Mouse (Mus musculus) neural tube, embryonic 12.5 days (tissue): Measurements from ENCODE around the gene Samd5. TPM values are rescaled to one million over a fixed set of nuclear protein-coding genes. Genes with fewer than 3 reads are reported as not detected.

Experiments
- ATAC-seq: fragments of 200-750 bp; cut with Nextera tagmentation; 2 replicates; pipeline ENCODE4 v1.8.0; 2017; ENCODE audit warnings: low read depth, mild to moderate bottlenecking, moderate TSS enrichment, moderate library complexity; ENCODE audit not compliant: low FRiP score
- H3K27ac ChIP-seq: fragments of 300-500 bp; sonication (generic); 2 replicates; pipeline ENCODE4 v1.5.1; 2016
- H3K27me3 ChIP-seq: fragments of 300-500 bp; sonication (generic); replicated peaks from 2 replicates; pipeline ENCODE4 v1.6.1; 2016; ENCODE audit warnings: mild to moderate bottlenecking
- H3K36me3 ChIP-seq: fragments of 300-500 bp; sonication (generic); 2 replicates; pipeline ENCODE4 v1.6.1; 2016; ENCODE audit warnings: mild to moderate bottlenecking
- H3K4me1 ChIP-seq: fragments of 300-500 bp; sonication (generic); 2 replicates; pipeline ENCODE4 v1.6.1; 2016
- H3K4me2 ChIP-seq: fragments of 300-500 bp; sonication (generic); replicated peaks from 2 replicates; pipeline ENCODE4 v1.6.1; 2016; ENCODE audit warnings: mild to moderate bottlenecking
- H3K4me3 ChIP-seq: fragments of 300-500 bp; sonication (generic); 2 replicates; pipeline ENCODE4 v1.5.1; 2016
- H3K9ac ChIP-seq: fragments of 300-500 bp; sonication (generic); 2 replicates; pipeline ENCODE4 v1.6.1; 2016; ENCODE audit warnings: mild to moderate bottlenecking
- H3K9me3 ChIP-seq: fragments of 300-500 bp; sonication (generic); 2 replicates; pipeline ENCODE4 v1.6.1; 2016; ENCODE audit warnings: mild to moderate bottlenecking
- WGBS: fragments of 180-500 bp; shearing (Covaris S2); methylation state at CpG from one replicate; pipeline ENCODE4 v1.1.7; 2016; 5-methylcytosine and 5-hydroxymethylcytosine counted together
- polyA plus RNA-seq: library from polyadenylated mRNA; unstranded; fragments of >200 nt; fragmentation: Nextera tagmentation; extraction: Ambion mirVana; gene quantifications from 2 replicates; pipeline ENCODE4 v1.2.1, GENCODE M21; 2016

The Samd5 gene
- polyA plus RNA-seq, 1 experiment from 2014 or later: 5.9 TPM

- Histone ChIP-seq H3K4me1 (no peaks in the 10 kb centered on the region; the same call in 1 of the 2 replicates), H3K9me3 (no peaks in the 10 kb centered on the region), H3K4me2 (no peak overlapping the region), H3K4me3 (no peak overlapping the region), H3K9ac (no peak overlapping the region), H3K27me3 (no peaks in the 10 kb centered on the region), H3K27ac (no peak overlapping the region), H3K36me3 (no peaks in the 10 kb centered on the region)
- WGBS: 82% methylated on average over 3 of the region's 3 CpGs
- no peak for ATAC-seq
Observed at GRCm38 (mm10) chr10:9646391-9646790, 28.6 kb downstream of the Samd5 start.

- WGBS: 78% methylated on average over 6 of the region's 6 CpGs
- H3K27ac ChIP-seq: no peak overlapping the region
- no peak for ATAC-seq
Observed at GRCm38 (mm10) chr10:9643531-9643930, 31.5 kb downstream of the Samd5 start.

GRCm38 (mm10) chr10:9642077-9642476, 32.9 kb downstream of the Samd5 start:
- H3K4me1 ChIP-seq: no peaks in the 10 kb centered on the region
- no peak overlapping the region for H3K4me3 ChIP-seq
- no peaks in the 10 kb centered on the region for H3K36me3 ChIP-seq
- ATAC-seq: no peak
- H3K9me3 ChIP-seq: no peaks in the 10 kb centered on the region
- no peak overlapping the region for H3K9ac ChIP-seq
- no peaks in the 10 kb centered on the region for H3K27me3 ChIP-seq
- 94% methylated on average over 4 of the region's 4 CpGs for WGBS
- no peak overlapping the region for H3K4me2 ChIP-seq
- H3K27ac ChIP-seq: no peak overlapping the region

More at GRCm38 (mm10) chr10:9643531-9643930, 31.5 kb downstream of the Samd5 start:
- no peaks in the 10 kb centered on the region for H3K9me3 ChIP-seq
- no peak overlapping the region for H3K4me3 ChIP-seq
- H3K4me1 ChIP-seq: no peaks in the 10 kb centered on the region
- no peaks in the 10 kb centered on the region for H3K27me3 ChIP-seq
- no peak overlapping the region for H3K9ac ChIP-seq
- H3K36me3 ChIP-seq: no peaks in the 10 kb centered on the region
- no peak overlapping the region for H3K4me2 ChIP-seq

GRCm38 (mm10) chr10:9640678-9641077, 34.3 kb downstream of the Samd5 start:
- H3K9me3 ChIP-seq: no peaks in the 10 kb centered on the region
- ATAC-seq: no peak
- 81% methylated on average over 2 of the region's 2 CpGs for WGBS

GRCm38 (mm10) chr10:9640056-9640455, 35.0 kb downstream of the Samd5 start:
- ATAC-seq: no peak
- Histone ChIP-seq H3K4me2 (no peak overlapping the region), H3K9me3 (no peaks in the 10 kb centered on the region), H3K4me3 (no peak overlapping the region), H3K27ac (no peak overlapping the region), H3K4me1 (no peaks in the 10 kb centered on the region), H3K27me3 (no peaks in the 10 kb centered on the region), H3K36me3 (no peaks in the 10 kb centered on the region), H3K9ac (no peak overlapping the region)
- WGBS: 75% methylated on average over 2 of the region's 2 CpGs

More at GRCm38 (mm10) chr10:9640678-9641077, 34.3 kb downstream of the Samd5 start:
- no peaks in the 10 kb centered on the region for H3K36me3 ChIP-seq
- H3K4me3 ChIP-seq: no peak overlapping the region
- H3K9ac ChIP-seq: no peak overlapping the region
- no peak overlapping the region for H3K27ac ChIP-seq
- H3K27me3 ChIP-seq: no peaks in the 10 kb centered on the region
- H3K4me1 ChIP-seq: no peaks in the 10 kb centered on the region
- H3K4me2 ChIP-seq: no peak overlapping the region

- no peak overlapping the region for H3K27ac ChIP-seq
- no peaks in the 10 kb centered on the region for H3K9me3 ChIP-seq
- H3K4me3 ChIP-seq: no peak overlapping the region
- no peaks in the 10 kb centered on the region for H3K36me3 ChIP-seq
- H3K4me1 ChIP-seq: no peaks in the 10 kb centered on the region
- no peak overlapping the region for H3K9ac ChIP-seq
- no peak for ATAC-seq
- H3K4me2 ChIP-seq: no peak overlapping the region
- WGBS: 24% methylated on average over 1 of the region's 1 CpGs
- no peaks in the 10 kb centered on the region for H3K27me3 ChIP-seq
Observed at GRCm38 (mm10) chr10:9625356-9625755, 49.7 kb downstream of the Samd5 start.

GRCm38 (mm10) chr10:9621926-9622688, 52.9 kb downstream of the Samd5 start:
- H3K27me3 ChIP-seq: no peaks in the 10 kb centered on the region
- ATAC-seq: no peak
- 85% methylated on average over 3 of the region's 3 CpGs for whole genome bisulfite sequencing

GRCm38 (mm10) chr10:9621055-9621454, 54.0 kb downstream of the Samd5 start:
- Histone ChIP-seq H3K9ac (no peak overlapping the region), H3K27me3 (no peaks in the 10 kb centered on the region), H3K4me3 (no peak overlapping the region), H3K9me3 (no peaks in the 10 kb centered on the region), H3K4me2 (no peak overlapping the region), H3K4me1 (no peaks in the 10 kb centered on the region), H3K36me3 (no peaks in the 10 kb centered on the region), H3K27ac (no peak overlapping the region)
- no peak for ATAC-seq
- 44% methylated on average over 1 of the region's 1 CpGs for WGBS

More at GRCm38 (mm10) chr10:9621926-9622688, 52.9 kb downstream of the Samd5 start:
- Histone ChIP-seq H3K4me1 (no peaks in the 10 kb centered on the region), H3K9me3 (no peaks in the 10 kb centered on the region), H3K27ac (no peak overlapping the region), H3K9ac (no peak overlapping the region), H3K36me3 (no peaks in the 10 kb centered on the region), H3K4me2 (no peak overlapping the region), H3K4me3 (no peak overlapping the region)

- no peak overlapping the region for H3K4me3 ChIP-seq
- no peak overlapping the region for H3K27ac ChIP-seq
- ATAC-seq: no peak
- H3K4me2 ChIP-seq: no peak overlapping the region
- no peaks in the 10 kb centered on the region for H3K4me1 ChIP-seq
- no peak overlapping the region for H3K9ac ChIP-seq
- no peaks in the 10 kb centered on the region for H3K36me3 ChIP-seq
- no peaks in the 10 kb centered on the region for H3K9me3 ChIP-seq
- no peaks in the 10 kb centered on the region for H3K27me3 ChIP-seq
Observed at GRCm38 (mm10) chr10:9615009-9615408, 60.0 kb downstream of the Samd5 start.

- Histone ChIP-seq H3K9ac (no peak overlapping the region), H3K4me3 (no peak overlapping the region), H3K27ac (no peak overlapping the region), H3K36me3 (no peaks in the 10 kb centered on the region), H3K4me1 (no peaks in the 10 kb centered on the region), H3K27me3 (no peaks in the 10 kb centered on the region), H3K9me3 (no peaks in the 10 kb centered on the region), H3K4me2 (no peak overlapping the region)
- 91% methylated on average over 4 of the region's 4 CpGs for WGBS
- no peak for ATAC-seq
Observed at GRCm38 (mm10) chr10:9608854-9609253, 66.2 kb downstream of the Samd5 start.

- H3K27me3 ChIP-seq: no peaks in the 10 kb centered on the region
- no peaks in the 10 kb centered on the region for H3K4me1 ChIP-seq
- WGBS: 90% methylated on average over 2 of the region's 2 CpGs
- no peak overlapping the region for H3K4me3 ChIP-seq
- ATAC-seq: no peak
- H3K27ac ChIP-seq: no peak overlapping the region
- H3K4me2 ChIP-seq: no peak overlapping the region
- no peaks in the 10 kb centered on the region for H3K36me3 ChIP-seq
- no peak overlapping the region for H3K9ac ChIP-seq
- H3K9me3 ChIP-seq: no peaks in the 10 kb centered on the region
Observed at GRCm38 (mm10) chr10:9607155-9607554, 67.9 kb downstream of the Samd5 start.

GRCm38 (mm10) chr10:9605635-9606034, 69.4 kb downstream of the Samd5 start:
- Histone ChIP-seq H3K4me2 (no peak overlapping the region), H3K9ac (no peak overlapping the region), H3K4me3 (no peak overlapping the region), H3K36me3 (no peaks in the 10 kb centered on the region), H3K27me3 (no peaks in the 10 kb centered on the region), H3K9me3 (no peaks in the 10 kb centered on the region), H3K27ac (no peak overlapping the region), H3K4me1 (no peaks in the 10 kb centered on the region)
- ATAC-seq: no peak
- WGBS: 93% methylated on average over 5 of the region's 5 CpGs

GRCm38 (mm10) chr10:9603290-9603689, 71.7 kb downstream of the Samd5 start:
- no peaks in the 10 kb centered on the region for H3K4me1 ChIP-seq
- H3K27me3 ChIP-seq: no peaks in the 10 kb centered on the region
- H3K36me3 ChIP-seq: no peaks in the 10 kb centered on the region
- H3K4me3 ChIP-seq: no peak overlapping the region
- 82% methylated on average over 5 of the region's 5 CpGs for WGBS
- no peak overlapping the region for H3K27ac ChIP-seq
- ATAC-seq: no peak
- no peak overlapping the region for H3K9ac ChIP-seq
- H3K9me3 ChIP-seq: no peaks in the 10 kb centered on the region
- no peak overlapping the region for H3K4me2 ChIP-seq
